Mouse (Mus musculus) thymus, adult 2 months (tissue): ENCODE measurements around the gene Shisa9.

ENCODE experiments used
- CTCF ChIP-seq: fragments of 200-500 bp; IDR thresholded peaks from 2 replicates; pipeline ENCODE4 v1.5.1; 2012; ENCODE audit warnings: mild to moderate bottlenecking, control low read depth, low read length, moderate library complexity, borderline replicate concordance; ENCODE audit not compliant: control insufficient read depth, poor library complexity, insufficient read depth; ENCODE audit errors: extremely low read depth
- POLR2A ChIP-seq: fragments of 200-500 bp; IDR thresholded peaks from 2 replicates; pipeline ENCODE4 v1.6.1; 2012; ENCODE audit warnings: mild to moderate bottlenecking, low read length, control low read depth, moderate library complexity; ENCODE audit not compliant: control insufficient read depth, poor library complexity, insufficient read depth; ENCODE audit errors: extremely low read depth

GRCm38 (mm10) chr16:12300523-12300922 lies 316.6 kb downstream of the Shisa9 start:
- no peak for TF ChIP-seq CTCF
- TF ChIP-seq POLR2A, result no peak
